Mouse (Mus musculus): ENCODE measurements around the gene Slc7a9. TPM values are rescaled to one million over a fixed set of nuclear protein-coding genes. Genes with fewer than 3 reads are reported as not detected.

The Slc7a9 gene
- polyA plus RNA-seq (2015; fragmentation: Nextera tagmentation; extraction: Ambion mirVana): not detected in 2 replicates

- H3K9me3 ChIP-seq: no peaks in the 10 kb centered on the region
- H3K36me3 ChIP-seq: no peaks in the 10 kb centered on the region
- H3K4me2 ChIP-seq (replicated peaks): no peak within 1 kb of the TSS
- no peak within 1 kb of the TSS for H3K9ac ChIP-seq (replicated peaks)
- no peaks in the 10 kb centered on the region for H3K4me1 ChIP-seq
- ATAC-seq (replicated peaks): no peak
- 29% methylated on average over 15 of the region's 15 CpGs for WGBS
- H3K27me3 ChIP-seq: no peaks in the 10 kb centered on the region
- H3K27ac ChIP-seq (replicated peaks): no peak within 1 kb of the TSS
- H3K4me3 ChIP-seq: no peak within 1 kb of the TSS
These were observed at the start of gene Slc7a9 for GRCm38 (mm10) chr7:35447996-35448846. Slc7a9 (plus strand) TSS chr7:35448796.

- no peaks in the 10 kb centered on the region for H3K9me3 ChIP-seq
- 94% methylated on average over 4 of the region's 4 CpGs for WGBS
- no peak overlapping the region for H3K4me2 ChIP-seq (replicated peaks)
- peaks cover 11% of the 10 kb centered on the region for H3K4me1 ChIP-seq
- no peak overlapping the region for H3K9ac ChIP-seq (replicated peaks)
- H3K27ac ChIP-seq (replicated peaks): no peak overlapping the region
- H3K27me3 ChIP-seq: no peaks in the 10 kb centered on the region
- no peak overlapping the region for H3K4me3 ChIP-seq
- peaks cover 52% of the 10 kb centered on the region for H3K36me3 ChIP-seq
- ATAC-seq (replicated peaks): no peak
These were observed 47.4 kb upstream of the Slc7a9 start for GRCm38 (mm10) chr7:35401169-35401568.

GRCm38 (mm10) chr7:35415226-35415625 is 33.4 kb upstream of the Slc7a9 start:
- H3K4me1 ChIP-seq: no peaks in the 10 kb centered on the region
- no peak overlapping the region for H3K4me3 ChIP-seq
- no peak overlapping the region for H3K4me2 ChIP-seq (replicated peaks)
- WGBS: 82% methylated on average over 5 of the region's 5 CpGs
- H3K27ac ChIP-seq (replicated peaks): no peak overlapping the region
- no peaks in the 10 kb centered on the region for H3K27me3 ChIP-seq
- no peak for ATAC-seq (replicated peaks)
- H3K9me3 ChIP-seq: no peaks in the 10 kb centered on the region
- H3K36me3 ChIP-seq: peaks cover 46% of the 10 kb centered on the region
- H3K9ac ChIP-seq (replicated peaks): no peak overlapping the region

- H3K4me3 ChIP-seq: no peak overlapping the region
- H3K27ac ChIP-seq (replicated peaks): no peak overlapping the region
- no peaks in the 10 kb centered on the region for H3K27me3 ChIP-seq
- H3K36me3 ChIP-seq: peaks cover 47% of the 10 kb centered on the region
- WGBS: 80% methylated on average over 9 of the region's 9 CpGs
- H3K4me2 ChIP-seq (replicated peaks): no peak overlapping the region
- ATAC-seq (replicated peaks): no peak
- no peaks in the 10 kb centered on the region for H3K4me1 ChIP-seq
- no peaks in the 10 kb centered on the region for H3K9me3 ChIP-seq
- no peak overlapping the region for H3K9ac ChIP-seq (replicated peaks)
These were observed 32.6 kb upstream of the Slc7a9 start for GRCm38 (mm10) chr7:35415801-35416653.

GRCm38 (mm10) chr7:35416654-35416948 is 32.0 kb upstream of the Slc7a9 start:
- WGBS: 96% methylated on average over 5 of the region's 5 CpGs
- Histone ChIP-seq H3K9me3 (no peaks in the 10 kb centered on the region), H3K36me3 (peaks cover 51% of the 10 kb centered on the region), H3K27me3 (no peaks in the 10 kb centered on the region), H3K4me3 (no peak overlapping the region), H3K4me2 (replicated peaks) (no peak overlapping the region), H3K27ac (replicated peaks) (no peak overlapping the region), H3K9ac (replicated peaks) (no peak overlapping the region), H3K4me1 (no peaks in the 10 kb centered on the region)
- no peak for ATAC-seq (replicated peaks)

GRCm38 (mm10) chr7:35423071-35423470 is 25.5 kb upstream of the Slc7a9 start:
- Histone ChIP-seq H3K9ac (replicated peaks) (no peak overlapping the region), H3K9me3 (no peaks in the 10 kb centered on the region), H3K4me3 (no peak overlapping the region), H3K36me3 (peaks cover 68% of the 10 kb centered on the region), H3K4me1 (no peaks in the 10 kb centered on the region), H3K27ac (replicated peaks) (no peak overlapping the region), H3K27me3 (no peaks in the 10 kb centered on the region), H3K4me2 (replicated peaks) (no peak overlapping the region)
- ATAC-seq (replicated peaks): no peak
- WGBS: 94% methylated on average over 10 of the region's 10 CpGs

- no peak overlapping the region for H3K4me3 ChIP-seq
- H3K4me2 ChIP-seq (replicated peaks): no peak overlapping the region
- no peaks in the 10 kb centered on the region for H3K27me3 ChIP-seq
- ATAC-seq (replicated peaks): no peak
- no peaks in the 10 kb centered on the region for H3K9me3 ChIP-seq
- no peak overlapping the region for H3K9ac ChIP-seq (replicated peaks)
- 94% methylated on average over 10 of the region's 10 CpGs for WGBS
- no peaks in the 10 kb centered on the region for H3K4me1 ChIP-seq
- H3K27ac ChIP-seq (replicated peaks): no peak overlapping the region
- peaks cover 46% of the 10 kb centered on the region for H3K36me3 ChIP-seq
These were observed 20.4 kb upstream of the Slc7a9 start for GRCm38 (mm10) chr7:35428146-35428545.

GRCm38 (mm10) chr7:35435266-35435665 is 13.3 kb upstream of the Slc7a9 start:
- H3K4me3 ChIP-seq: no peak overlapping the region
- no peak for ATAC-seq (replicated peaks)
- H3K27me3 ChIP-seq: no peaks in the 10 kb centered on the region
- H3K4me1 ChIP-seq: no peaks in the 10 kb centered on the region
- no peak overlapping the region for H3K27ac ChIP-seq (replicated peaks)
- peaks cover 61% of the 10 kb centered on the region for H3K36me3 ChIP-seq
- H3K4me2 ChIP-seq (replicated peaks): no peak overlapping the region
- no peak overlapping the region for H3K9ac ChIP-seq (replicated peaks)
- 80% methylated on average over 9 of the region's 9 CpGs for WGBS
- H3K9me3 ChIP-seq: no peaks in the 10 kb centered on the region

GRCm38 (mm10) chr7:35447501-35447900 is 1.1 kb upstream of the Slc7a9 start:
- ATAC-seq (replicated peaks): no peak
- H3K27me3 ChIP-seq: no peaks in the 10 kb centered on the region
- no peak overlapping the region for H3K4me3 ChIP-seq
- WGBS: 50% methylated on average over 4 of the region's 4 CpGs
- no peaks in the 10 kb centered on the region for H3K9me3 ChIP-seq
- H3K4me2 ChIP-seq (replicated peaks): no peak overlapping the region
- no peaks in the 10 kb centered on the region for H3K36me3 ChIP-seq
- H3K9ac ChIP-seq (replicated peaks): no peak overlapping the region
- no peaks in the 10 kb centered on the region for H3K4me1 ChIP-seq
- no peak overlapping the region for H3K27ac ChIP-seq (replicated peaks)

GRCm38 (mm10) chr7:35448867-35449266 is 271 bp downstream of the Slc7a9 start:
- H3K36me3 ChIP-seq: no peaks in the 10 kb centered on the region
- H3K9ac ChIP-seq (replicated peaks): no peak overlapping the region
- no peak overlapping the region for H3K4me2 ChIP-seq (replicated peaks)
- H3K4me1 ChIP-seq: no peaks in the 10 kb centered on the region
- H3K4me3 ChIP-seq: no peak overlapping the region
- no peaks in the 10 kb centered on the region for H3K27me3 ChIP-seq
- WGBS: 85% methylated on average over 7 of the region's 7 CpGs
- ATAC-seq (replicated peaks): no peak
- no peaks in the 10 kb centered on the region for H3K9me3 ChIP-seq
- no peak overlapping the region for H3K27ac ChIP-seq (replicated peaks)

- Histone ChIP-seq H3K4me2 (replicated peaks) (no peak overlapping the region), H3K4me3 (no peak overlapping the region), H3K4me1 (no peaks in the 10 kb centered on the region), H3K27ac (replicated peaks) (no peak overlapping the region), H3K9ac (replicated peaks) (no peak overlapping the region), H3K27me3 (no peaks in the 10 kb centered on the region), H3K9me3 (no peaks in the 10 kb centered on the region), H3K36me3 (no peaks in the 10 kb centered on the region)
- 78% methylated on average over 4 of the region's 4 CpGs for WGBS
- no peak for ATAC-seq (replicated peaks)
These were observed 7.7 kb downstream of the Slc7a9 start for GRCm38 (mm10) chr7:35456091-35456814.

- 83% methylated on average over 4 of the region's 4 CpGs for WGBS
- H3K27ac ChIP-seq (replicated peaks): no peak overlapping the region
These were observed 12.4 kb downstream of the Slc7a9 start for GRCm38 (mm10) chr7:35460971-35461370.

More at GRCm38 (mm10) chr7:35460971-35461370, 12.4 kb downstream of the Slc7a9 start:
- H3K36me3 ChIP-seq: no peaks in the 10 kb centered on the region
- no peaks in the 10 kb centered on the region for H3K27me3 ChIP-seq
- no peaks in the 10 kb centered on the region for H3K9me3 ChIP-seq
- no peak overlapping the region for H3K9ac ChIP-seq (replicated peaks)
- no peak for ATAC-seq (replicated peaks)
- no peak overlapping the region for H3K4me2 ChIP-seq (replicated peaks)
- H3K4me3 ChIP-seq: no peak overlapping the region
- H3K4me1 ChIP-seq: no peaks in the 10 kb centered on the region
